Mouse (Mus musculus): ENCODE data around the gene Kcnj12. TPM values are rescaled to one million over a fixed set of nuclear protein-coding genes. Genes with fewer than 3 reads are reported as not detected.

Gene Kcnj12
- polyA plus RNA-seq, 1 experiment from 2014 or later: 0.67 TPM

- Histone ChIP-seq H3K27me3 (ENCODE audit: control insufficient read depth, insufficient read depth, low read depth, low read length) (no peaks in the 10 kb centered on the region), H3K9me3 (ENCODE audit: control insufficient read depth, low read length) (no peaks in the 10 kb centered on the region), H3K4me3 (ENCODE audit: low read length) (no peak overlapping the region), H3K9ac (ENCODE audit: low read length) (no peak overlapping the region), H3K36me3 (ENCODE audit: control insufficient read depth, insufficient read depth, low read length) (no peaks in the 10 kb centered on the region), H3K4me1 (replicated peaks; ENCODE audit: control insufficient read depth, insufficient read depth, low read length) (peaks cover 10% of the 10 kb centered on the region), H3K27ac (ENCODE audit: low read length) (no peak overlapping the region), H3K4me2 (ENCODE audit: low read depth, low read length) (no peak overlapping the region)
- WGBS: 76% methylated on average over 11 of the region's 11 CpGs
- no peak for ATAC-seq (ENCODE audit: low read depth)
These were observed 18.7 kb downstream of the Kcnj12 start for GRCm38 (mm10) chr11:61040856-61041652.

- Histone ChIP-seq H3K27ac (ENCODE audit: low read length) (no peak overlapping the region), H3K4me1 (replicated peaks; ENCODE audit: control insufficient read depth, insufficient read depth, low read length) (peaks cover 10% of the 10 kb centered on the region), H3K36me3 (ENCODE audit: control insufficient read depth, insufficient read depth, low read length) (no peaks in the 10 kb centered on the region), H3K4me2 (ENCODE audit: low read depth, low read length) (peak overlapping the region; percentile 11; the same call in 1 of the 2 replicates), H3K9ac (ENCODE audit: low read length) (no peak overlapping the region), H3K4me3 (ENCODE audit: low read length) (no peak overlapping the region), H3K9me3 (ENCODE audit: control insufficient read depth, low read length) (no peaks in the 10 kb centered on the region), H3K27me3 (ENCODE audit: control insufficient read depth, insufficient read depth, low read depth, low read length) (no peaks in the 10 kb centered on the region)
- WGBS: 3% methylated on average over 8 of the region's 8 CpGs
- ATAC-seq (ENCODE audit: low read depth): peak; percentile 67
These were observed 20.2 kb downstream of the Kcnj12 start for GRCm38 (mm10) chr11:61042593-61042992.

- Histone ChIP-seq H3K27ac (ENCODE audit: low read length) (no peak overlapping the region), H3K4me2 (ENCODE audit: low read depth, low read length) (peak overlapping the region; percentile 11; the same call in 1 of the 2 replicates)
- 63% methylated on average over 12 of the region's 12 CpGs for WGBS
These were observed 21.0 kb downstream of the Kcnj12 start for GRCm38 (mm10) chr11:61043055-61043992.

DNA sequence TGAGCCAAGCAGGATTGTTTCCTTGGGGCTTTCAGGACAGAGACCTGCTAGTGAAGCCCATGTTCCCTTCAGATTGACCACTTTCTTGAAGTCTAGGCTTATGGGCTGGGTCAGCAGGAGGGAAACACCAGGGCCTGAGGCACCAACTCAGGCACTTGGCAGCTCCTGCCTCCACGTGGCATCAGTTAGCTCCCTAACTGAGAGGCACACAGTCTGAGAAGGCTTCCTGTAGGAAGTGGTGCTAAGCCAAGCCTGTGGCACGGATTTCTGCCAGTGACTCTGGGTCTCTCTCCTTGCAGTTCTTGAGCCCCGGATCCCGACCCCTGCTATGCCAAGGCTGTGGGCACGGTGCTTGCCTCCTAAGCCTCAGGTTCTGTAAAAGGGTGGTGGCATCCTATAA, 22.4 kb downstream of the Kcnj12 start:
- no peaks in the 10 kb centered on the region for H3K9me3 ChIP-seq (ENCODE audit: control insufficient read depth, low read length)
- H3K4me2 ChIP-seq (ENCODE audit: low read depth, low read length): no peak overlapping the region
- no peak overlapping the region for H3K4me3 ChIP-seq (ENCODE audit: low read length)
- H3K36me3 ChIP-seq (ENCODE audit: control insufficient read depth, insufficient read depth, low read length): no peaks in the 10 kb centered on the region
- ATAC-seq (ENCODE audit: low read depth): no peak
- no peak overlapping the region for H3K27ac ChIP-seq (ENCODE audit: low read length)
- 81% methylated on average over 5 of the region's 5 CpGs for WGBS
- no peak overlapping the region for H3K9ac ChIP-seq (ENCODE audit: low read length)
- H3K27me3 ChIP-seq (ENCODE audit: control insufficient read depth, insufficient read depth, low read depth, low read length): no peaks in the 10 kb centered on the region
- peaks cover 10% of the 10 kb centered on the region for H3K4me1 ChIP-seq (replicated peaks; ENCODE audit: control insufficient read depth, insufficient read depth, low read length)

More at GRCm38 (mm10) chr11:61043055-61043992, 21.0 kb downstream of the Kcnj12 start:
- Histone ChIP-seq H3K36me3 (ENCODE audit: control insufficient read depth, insufficient read depth, low read length) (no peaks in the 10 kb centered on the region), H3K9me3 (ENCODE audit: control insufficient read depth, low read length) (no peaks in the 10 kb centered on the region), H3K9ac (ENCODE audit: low read length) (no peak overlapping the region), H3K27me3 (ENCODE audit: control insufficient read depth, insufficient read depth, low read depth, low read length) (no peaks in the 10 kb centered on the region), H3K4me1 (replicated peaks; ENCODE audit: control insufficient read depth, insufficient read depth, low read length) (peaks cover 10% of the 10 kb centered on the region), H3K4me3 (ENCODE audit: low read length) (no peak overlapping the region)
- ATAC-seq (ENCODE audit: low read depth): peak; percentile 37; the same call in 1 of the 2 replicates

DNA sequence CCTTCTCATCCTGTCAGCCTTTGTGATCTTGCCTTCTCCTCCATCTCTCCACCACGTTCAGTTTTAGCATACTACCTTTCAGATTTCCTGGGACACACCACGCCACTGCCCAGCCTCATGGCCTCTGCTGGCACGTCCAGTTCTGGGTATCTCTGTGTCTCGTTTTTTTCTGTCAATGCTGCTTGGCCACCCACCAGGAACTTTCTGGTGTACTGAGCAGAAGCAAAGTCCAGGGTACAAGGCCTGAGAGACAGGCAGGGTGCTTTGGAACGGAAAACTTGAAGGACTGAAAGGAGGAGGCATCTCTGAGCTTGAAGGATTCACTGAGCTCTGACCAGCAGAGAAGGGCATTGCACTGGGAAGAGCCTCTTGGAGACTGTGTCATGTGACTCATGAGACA, 25.1 kb downstream of the Kcnj12 start:
- 68% methylated on average over 5 of the region's 5 CpGs for WGBS
- H3K4me1 ChIP-seq (replicated peaks; ENCODE audit: control insufficient read depth, insufficient read depth, low read length): peaks cover 7% of the 10 kb centered on the region
- no peaks in the 10 kb centered on the region for H3K36me3 ChIP-seq (ENCODE audit: control insufficient read depth, insufficient read depth, low read length)
- no peak overlapping the region for H3K9ac ChIP-seq (ENCODE audit: low read length)
- H3K9me3 ChIP-seq (ENCODE audit: control insufficient read depth, low read length): no peaks in the 10 kb centered on the region
- H3K27ac ChIP-seq (ENCODE audit: low read length): no peak overlapping the region
- no peak overlapping the region for H3K4me3 ChIP-seq (ENCODE audit: low read length)
- no peaks in the 10 kb centered on the region for H3K27me3 ChIP-seq (ENCODE audit: control insufficient read depth, insufficient read depth, low read depth, low read length)
- ATAC-seq (ENCODE audit: low read depth): no peak
- H3K4me2 ChIP-seq (ENCODE audit: low read depth, low read length): no peak overlapping the region

DNA sequence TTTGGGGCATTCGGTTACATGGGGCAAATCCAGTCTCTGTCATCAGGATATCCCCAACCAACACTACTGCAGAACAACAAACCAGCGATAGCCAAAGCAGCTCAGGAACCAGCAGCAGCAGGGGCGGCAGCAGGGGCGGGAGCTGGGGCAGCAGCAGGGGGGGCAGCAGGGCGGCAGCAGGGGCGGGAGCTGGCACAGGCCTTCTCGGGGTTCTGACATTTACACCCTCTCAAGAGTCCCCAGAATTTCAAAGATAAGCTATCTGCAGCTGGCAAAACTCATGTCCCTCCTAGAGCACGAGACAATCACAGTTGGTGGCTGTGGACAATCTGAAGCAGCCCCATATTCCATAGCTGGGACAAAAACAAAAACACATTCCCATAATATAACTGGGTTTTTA, 28.8 kb downstream of the Kcnj12 start:
- Histone ChIP-seq H3K4me1 (replicated peaks; ENCODE audit: control insufficient read depth, insufficient read depth, low read length) (no peaks in the 10 kb centered on the region), H3K27me3 (ENCODE audit: control insufficient read depth, insufficient read depth, low read depth, low read length) (no peaks in the 10 kb centered on the region), H3K4me2 (ENCODE audit: low read depth, low read length) (no peak overlapping the region), H3K27ac (ENCODE audit: low read length) (no peak overlapping the region), H3K36me3 (ENCODE audit: control insufficient read depth, insufficient read depth, low read length) (no peaks in the 10 kb centered on the region), H3K4me3 (ENCODE audit: low read length) (no peak overlapping the region), H3K9ac (ENCODE audit: low read length) (no peak overlapping the region), H3K9me3 (ENCODE audit: control insufficient read depth, low read length) (no peaks in the 10 kb centered on the region)
- WGBS: 28% methylated on average over 8 of the region's 8 CpGs
- ATAC-seq (ENCODE audit: low read depth): no peak

GRCm38 (mm10) chr11:61056871-61057270, 34.5 kb downstream of the Kcnj12 start:
- no peaks in the 10 kb centered on the region; the same call in 1 of the 2 replicates for H3K4me1 ChIP-seq (replicated peaks; ENCODE audit: control insufficient read depth, insufficient read depth, low read length)

DNA sequence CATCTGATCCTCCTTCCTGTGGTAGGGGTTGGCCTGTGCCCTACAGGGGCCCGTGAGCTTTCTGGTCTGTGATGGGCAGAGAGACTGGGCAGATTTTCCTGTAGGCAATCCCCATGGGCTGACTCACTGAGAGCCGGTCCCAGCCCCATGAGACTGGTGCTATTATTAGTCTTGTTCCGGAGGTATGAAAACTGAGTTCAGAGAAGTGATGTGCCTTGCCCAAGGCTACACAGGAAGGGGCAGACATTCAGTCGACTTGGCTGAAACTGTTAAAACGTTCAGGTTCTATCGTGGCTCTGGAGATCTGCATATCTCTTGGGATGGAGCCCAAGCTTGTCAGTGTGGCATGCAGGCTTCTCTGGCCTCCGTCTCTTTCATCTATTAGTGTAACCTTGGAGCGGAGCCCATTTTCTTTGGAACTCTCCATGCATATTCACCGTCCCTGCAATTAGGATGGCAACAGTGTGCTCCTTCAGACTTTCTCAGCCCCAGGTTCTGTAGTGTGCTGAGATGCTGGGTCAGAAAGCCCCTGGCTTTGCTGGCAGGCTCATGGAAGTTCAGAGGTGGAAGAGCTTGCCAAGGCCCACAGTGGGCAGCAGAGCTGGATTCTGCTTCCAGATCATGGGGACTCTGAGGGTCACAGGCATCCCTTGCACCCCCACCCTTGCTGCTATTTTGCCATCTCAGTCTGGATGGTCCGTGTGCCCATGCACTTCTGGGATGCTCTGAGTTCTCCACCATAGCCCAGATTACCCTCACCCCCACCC, 37.5 kb downstream of the Kcnj12 start:
- no peaks in the 10 kb centered on the region; the same call in 1 of the 2 replicates for H3K4me1 ChIP-seq (replicated peaks; ENCODE audit: control insufficient read depth, insufficient read depth, low read length)
- H3K4me2 ChIP-seq (ENCODE audit: low read depth, low read length): no peak overlapping the region
- no peak overlapping the region for H3K4me3 ChIP-seq (ENCODE audit: low read length)
- no peaks in the 10 kb centered on the region for H3K36me3 ChIP-seq (ENCODE audit: control insufficient read depth, insufficient read depth, low read length)
- no peak overlapping the region for H3K27ac ChIP-seq (ENCODE audit: low read length)
- no peaks in the 10 kb centered on the region for H3K27me3 ChIP-seq (ENCODE audit: control insufficient read depth, insufficient read depth, low read depth, low read length)
- WGBS: 60% methylated on average over 10 of the region's 10 CpGs
- no peak; the same call in 1 of the 2 replicates for ATAC-seq (ENCODE audit: low read depth)
- no peak overlapping the region for H3K9ac ChIP-seq (ENCODE audit: low read length)
- no peaks in the 10 kb centered on the region for H3K9me3 ChIP-seq (ENCODE audit: control insufficient read depth, low read length)

More at GRCm38 (mm10) chr11:61056871-61057270, 34.5 kb downstream of the Kcnj12 start:
- no peak overlapping the region for H3K9ac ChIP-seq (ENCODE audit: low read length)
- no peak overlapping the region for H3K4me2 ChIP-seq (ENCODE audit: low read depth, low read length)
- H3K36me3 ChIP-seq (ENCODE audit: control insufficient read depth, insufficient read depth, low read length): no peaks in the 10 kb centered on the region
- H3K27me3 ChIP-seq (ENCODE audit: control insufficient read depth, insufficient read depth, low read depth, low read length): no peaks in the 10 kb centered on the region
- no peak overlapping the region for H3K27ac ChIP-seq (ENCODE audit: low read length)
- 52% methylated on average over 5 of the region's 5 CpGs for WGBS
- H3K4me3 ChIP-seq (ENCODE audit: low read length): no peak overlapping the region
- no peaks in the 10 kb centered on the region for H3K9me3 ChIP-seq (ENCODE audit: control insufficient read depth, low read length)
- no peak for ATAC-seq (ENCODE audit: low read depth)
